Mouse (Mus musculus): Measurements from ENCODE around the gene Ccdc136.
"Not testable (repeated sequence)": the region's sequence is repeated elsewhere in the genome, so short reads cannot be mapped to it uniquely, and the experiment has no call there.

GRCm38 (mm10) chr6:29346512-29346911, 49.6 kb upstream of the Ccdc136 start:
- not testable (repeated sequence) for TF ChIP-seq TAL1, GATA1 (IDR thresholded peaks at IDR 0.05; ENCODE audit: low read length)

Measured in erythroblast, embryonic 14.5 days (primary cell).